Mouse (Mus musculus) brain, embryonic 14.5 days (tissue): ENCODE data around the gene Fxyd7. TPM values are rescaled to one million over a fixed set of nuclear protein-coding genes. Genes with fewer than 3 reads are reported as not detected.

Source experiments
- DNase-seq: peaks from one replicate; pipeline ENCODE4 v3.0.0-alpha.2; 2011; ENCODE audit warnings: low read depth
- CTCF ChIP-seq: fragments of 200-500 bp; IDR thresholded peaks from 2 replicates; pipeline ENCODE4 v1.5.1; 2012; ENCODE audit warnings: inconsistent platforms, mild to moderate bottlenecking, moderate library complexity, borderline replicate concordance; ENCODE audit not compliant: insufficient read depth, insufficient read length; ENCODE audit errors: extremely low read depth
- POLR2A ChIP-seq: fragments of 200-500 bp; IDR thresholded peaks from 2 replicates; pipeline ENCODE4 v1.6.1; 2012; ENCODE audit warnings: mild to moderate bottlenecking, inconsistent platforms, borderline replicate concordance; ENCODE audit not compliant: poor library complexity, insufficient read depth, insufficient read length, severe bottlenecking; ENCODE audit errors: extremely low read depth
- polyA plus RNA-seq: library from polyadenylated mRNA; depleted of rRNA; stranded (reverse); fragments of >200 nt; gene quantifications from 2 replicates; pipeline ENCODE4 v1.2.3, GENCODE M21; 2012

Gene Fxyd7
- polyA plus RNA-seq, 1 experiment: 74.4 TPM

- no peak for DNase-seq
- TF ChIP-seq POLR2A (no peak), CTCF (no peak)
Observed at GRCm38 (mm10) chr7:31074061-31074712, 22.9 kb upstream of the Fxyd7 start.

GRCm38 (mm10) chr7:31073546-31073945, 22.3 kb upstream of the Fxyd7 start:
- no peak for DNase-seq
- TF ChIP-seq POLR2A: no peak
- no peak for TF ChIP-seq CTCF

GRCm38 (mm10) chr7:31072326-31072725, 21.1 kb upstream of the Fxyd7 start:
- TF ChIP-seq CTCF: no peak
- TF ChIP-seq POLR2A: no peak

GRCm38 (mm10) chr7:31070324-31070723, 19.1 kb upstream of the Fxyd7 start:
- DNase-seq: no peak
- TF ChIP-seq CTCF (no peak), POLR2A (no peak)

More at GRCm38 (mm10) chr7:31072326-31072725, 21.1 kb upstream of the Fxyd7 start:
- no peak for DNase-seq

- no peak for DNase-seq
- TF ChIP-seq POLR2A: no peak
Observed at GRCm38 (mm10) chr7:31069491-31069890, 18.2 kb upstream of the Fxyd7 start.

- DNase-seq: peak; percentile 56
- TF ChIP-seq POLR2A (no peak), CTCF (no peak)
Observed at GRCm38 (mm10) chr7:31067836-31068235, 16.6 kb upstream of the Fxyd7 start.

- DNase-seq: no peak
- TF ChIP-seq CTCF: no peak
Observed at GRCm38 (mm10) chr7:31063074-31063560, 11.8 kb upstream of the Fxyd7 start.

GRCm38 (mm10) chr7:31060621-31061010, 9.3 kb upstream of the Fxyd7 start:
- TF ChIP-seq CTCF (no peak), POLR2A (no peak)
- DNase-seq: no peak

GRCm38 (mm10) chr7:31059919-31060620, 8.8 kb upstream of the Fxyd7 start:
- DNase-seq: no peak
- TF ChIP-seq CTCF: no peak
- TF ChIP-seq POLR2A: no peak

- DNase-seq: peak; percentile 69
- peak; percentile 89 for TF ChIP-seq CTCF
- no peak for TF ChIP-seq POLR2A
Observed at GRCm38 (mm10) chr7:31059108-31059507, 7.8 kb upstream of the Fxyd7 start, which contains the start of gene Lgi4. TSS of gene Lgi4 (plus strand) at chr7:31059342.

- no peak for DNase-seq
- TF ChIP-seq CTCF (no peak), POLR2A (no peak)
Observed at GRCm38 (mm10) chr7:31058211-31058610, 6.9 kb upstream of the Fxyd7 start.

- TF ChIP-seq POLR2A (no peak), CTCF (no peak)
- DNase-seq: no peak
Observed at GRCm38 (mm10) chr7:31057730-31058129, 6.5 kb upstream of the Fxyd7 start.
